Mouse (Mus musculus) layer of hippocampus, adult 11-12 months (tissue): ENCODE measurements around the gene Cmc1.
A peak's percentile ranks its signal among the peaks of the same experiment; 100 is the strongest.
"Not testable (repeated sequence)": the region's sequence is repeated elsewhere in the genome, so short reads cannot be mapped to it uniquely, and the experiment has no call there.

ENCODE experiments used
- DNase-seq: peaks from one replicate; pipeline ENCODE4 v3.0.0; 2022; ENCODE audit warnings: low spot score

Cmc1 gene

DNA sequence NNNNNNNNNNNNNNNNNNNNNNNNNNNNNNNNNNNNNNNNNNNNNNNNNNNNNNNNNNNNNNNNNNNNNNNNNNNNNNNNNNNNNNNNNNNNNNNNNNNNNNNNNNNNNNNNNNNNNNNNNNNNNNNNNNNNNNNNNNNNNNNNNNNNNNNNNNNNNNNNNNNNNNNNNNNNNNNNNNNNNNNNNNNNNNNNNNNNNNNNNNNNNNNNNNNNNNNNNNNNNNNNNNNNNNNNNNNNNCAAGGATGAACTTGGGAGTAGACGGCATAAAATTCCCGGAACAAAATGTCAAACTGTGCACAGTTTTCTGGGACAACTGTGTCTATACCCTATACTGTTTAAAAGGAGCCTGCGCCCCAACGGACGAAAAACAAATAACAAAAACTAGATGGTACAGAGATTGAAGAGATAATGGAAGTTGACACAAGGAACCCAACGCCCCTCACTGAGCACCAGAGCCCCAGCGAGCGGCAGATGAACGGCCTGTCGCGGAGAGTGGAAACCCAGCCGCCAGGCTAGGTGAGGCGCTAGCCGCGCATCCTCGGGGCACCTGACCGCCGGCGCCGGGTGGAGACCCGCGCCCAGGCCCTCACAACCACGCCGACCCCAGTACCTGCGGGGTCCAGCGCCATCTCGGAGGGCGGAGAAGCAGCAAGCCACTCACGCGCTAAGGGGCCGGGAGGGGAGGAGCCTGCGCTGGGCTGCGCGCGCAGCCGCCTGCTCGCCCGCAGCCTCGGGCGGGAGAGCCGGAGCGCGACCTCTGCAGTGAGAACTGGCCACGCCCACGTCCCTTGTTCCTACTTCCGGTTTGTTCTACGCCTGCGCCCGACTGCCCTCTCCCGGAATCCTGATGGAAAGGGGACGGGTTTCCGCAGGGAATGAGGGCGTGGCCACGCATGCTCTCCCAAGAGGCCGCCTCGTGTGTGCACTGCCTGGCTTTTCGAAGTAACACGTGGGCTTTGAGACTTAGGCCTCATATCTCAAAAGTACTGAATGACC, at the start of gene Cmc1:
TSS of gene Cmc1 (minus strand) at position 771 of the 996 bp plus-strand sequence.
- peak; percentile 96 for DNase-seq

DNA sequence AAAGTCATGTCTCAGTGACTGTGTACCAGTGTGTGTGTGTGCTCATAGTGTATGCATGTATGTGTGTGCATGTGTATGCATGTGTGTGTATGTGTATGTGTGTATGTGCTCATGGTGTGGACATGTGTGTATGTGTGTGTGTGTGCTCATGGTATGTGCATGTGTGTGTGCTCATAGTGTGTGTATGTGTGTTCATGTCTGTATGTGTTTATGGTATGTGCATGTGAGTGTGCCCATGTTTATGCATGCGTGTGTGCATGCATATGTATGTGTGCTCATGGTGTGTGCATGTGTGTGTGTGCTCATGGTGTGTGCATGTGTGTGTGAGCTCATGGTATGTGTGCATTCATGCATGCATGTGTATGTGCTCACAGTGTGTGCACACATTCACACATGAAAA, 48.6 kb upstream of the Cmc1 start:
- DNase-seq, result no peak

DNA sequence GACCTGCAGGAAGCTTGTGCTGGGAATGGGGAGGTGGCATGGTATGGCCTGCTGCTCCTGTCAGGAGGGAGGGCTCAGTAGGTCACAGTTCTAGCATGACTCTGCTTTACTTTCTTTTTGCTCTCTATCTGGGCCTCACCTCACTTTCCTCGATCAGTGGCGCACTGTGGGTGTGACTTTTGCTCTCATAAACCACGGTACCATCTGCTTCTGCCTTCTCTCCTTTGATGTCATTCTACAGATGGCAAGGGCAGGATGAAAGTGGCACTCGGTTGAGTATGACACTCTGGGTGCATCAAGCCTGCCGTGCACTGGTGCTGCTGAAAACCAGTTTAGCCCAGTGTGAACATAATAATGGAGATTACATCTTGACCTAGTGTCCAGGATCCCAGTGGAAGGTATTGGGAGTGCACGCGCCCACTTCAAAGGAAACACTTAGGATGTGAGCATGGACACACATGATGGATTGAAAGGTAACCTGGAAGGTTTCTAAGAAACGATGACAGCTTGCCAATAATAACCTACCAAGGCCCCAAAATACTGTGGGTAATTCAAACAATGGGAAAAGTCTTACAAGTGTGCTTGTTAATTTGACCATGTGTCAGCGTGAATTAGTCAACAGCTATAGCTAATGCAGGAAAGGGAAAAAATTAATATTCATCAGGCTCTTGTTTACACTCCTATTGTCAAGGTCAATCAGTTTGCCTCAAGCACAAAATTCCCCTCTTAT, 46.8 kb upstream of the Cmc1 start:
- no peak for DNase-seq

DNA sequence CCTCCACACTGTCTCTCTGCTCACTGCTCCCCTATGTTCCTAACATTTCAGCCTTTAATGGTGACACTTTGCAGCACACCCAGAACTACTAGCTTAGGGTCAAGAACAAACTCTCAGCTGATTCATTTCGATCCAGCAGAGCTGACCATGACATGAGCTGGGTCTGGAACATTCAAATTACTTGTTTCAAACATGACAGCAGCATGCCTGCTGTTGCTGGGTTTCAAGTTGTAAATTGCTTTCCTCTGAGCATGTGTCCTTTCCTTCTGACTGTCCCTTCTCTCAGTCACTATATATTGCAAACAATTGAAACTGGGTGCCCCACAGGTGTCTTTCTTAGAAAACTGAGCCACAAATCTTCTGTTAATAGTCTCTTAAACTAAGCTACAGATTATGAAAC, 43.3 kb upstream of the Cmc1 start:
- no peak for DNase-seq

DNA sequence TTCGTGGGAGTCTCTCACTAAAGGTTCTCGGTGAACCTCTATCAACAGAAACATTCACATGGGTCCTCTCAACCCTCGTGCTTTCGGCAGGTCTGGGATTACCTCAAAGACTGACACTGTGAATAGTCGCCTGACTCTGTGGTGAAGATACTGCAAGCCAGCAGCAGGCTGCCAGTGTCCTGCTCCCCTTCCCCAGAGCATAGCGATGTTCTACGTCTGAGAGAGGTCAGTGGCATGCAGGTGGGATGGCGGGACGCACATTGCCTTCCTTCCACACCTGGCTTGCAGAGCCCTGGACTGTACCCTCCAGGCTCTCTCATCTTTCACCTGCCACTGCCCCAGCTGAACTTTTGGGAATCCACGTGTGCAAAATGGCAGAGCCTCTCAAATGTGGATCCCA, 41.3 kb upstream of the Cmc1 start:
- DNase-seq, result no peak

DNA sequence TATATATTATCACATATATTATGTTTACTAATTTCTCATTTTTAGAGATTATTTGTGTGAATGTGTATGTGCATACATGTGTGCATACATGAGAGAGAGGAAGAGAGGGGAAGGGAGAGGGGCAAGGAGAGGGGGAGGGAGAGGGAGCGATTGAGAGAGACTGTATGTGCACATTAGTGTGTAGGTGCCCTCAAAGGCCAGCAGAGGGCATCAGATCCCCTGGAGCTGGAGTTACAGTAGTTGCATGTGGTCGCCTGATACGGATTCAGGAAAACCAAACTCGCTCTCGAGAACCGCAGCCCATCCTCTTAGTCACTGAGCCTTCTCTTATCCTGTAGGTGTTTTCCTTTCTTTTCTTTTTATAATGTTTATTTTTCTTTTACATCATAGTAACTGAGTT, 38.4 kb upstream of the Cmc1 start:
- no peak for DNase-seq

DNA sequence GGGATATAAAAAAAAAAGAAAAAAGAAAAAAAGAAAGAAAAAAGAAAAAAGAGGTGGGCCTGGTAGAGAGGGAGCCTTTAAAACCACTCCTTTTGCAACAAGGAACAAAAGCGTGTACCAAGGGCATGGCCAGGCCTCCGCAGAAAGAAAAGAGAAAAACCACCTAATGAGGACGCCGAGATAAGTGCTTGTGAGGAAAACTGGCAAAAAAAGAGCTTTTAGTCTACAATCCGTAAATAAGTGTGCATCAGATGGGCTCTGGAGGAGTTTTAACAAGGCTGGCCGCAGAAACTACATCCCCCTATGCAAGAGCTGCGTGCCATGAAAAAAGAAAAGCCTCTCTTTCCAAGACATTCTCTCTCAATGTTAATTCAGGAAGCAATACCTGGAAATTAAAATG, 37.4 kb upstream of the Cmc1 start:
- DNase-seq, result no peak

DNA sequence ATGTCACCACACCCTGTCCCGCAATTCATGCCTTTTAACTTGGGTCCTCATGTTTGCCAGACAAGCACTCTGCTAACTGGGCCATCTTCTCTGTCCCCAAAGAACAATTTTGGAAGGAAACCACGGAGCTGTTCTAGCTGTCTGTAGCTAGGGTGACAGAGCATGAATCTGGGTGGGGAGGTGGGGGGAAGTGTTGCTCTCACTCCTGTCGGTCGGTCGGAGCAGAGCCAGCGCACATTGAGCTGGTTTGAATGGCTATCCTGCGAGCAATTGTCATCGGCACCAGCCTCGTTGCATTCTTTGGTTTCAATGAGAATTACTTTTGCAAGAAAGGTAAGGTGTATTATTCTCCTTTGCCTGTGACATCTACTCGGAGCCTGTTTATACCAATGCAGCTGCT, 36.8 kb upstream of the Cmc1 start:
- DNase-seq, result no peak

DNA sequence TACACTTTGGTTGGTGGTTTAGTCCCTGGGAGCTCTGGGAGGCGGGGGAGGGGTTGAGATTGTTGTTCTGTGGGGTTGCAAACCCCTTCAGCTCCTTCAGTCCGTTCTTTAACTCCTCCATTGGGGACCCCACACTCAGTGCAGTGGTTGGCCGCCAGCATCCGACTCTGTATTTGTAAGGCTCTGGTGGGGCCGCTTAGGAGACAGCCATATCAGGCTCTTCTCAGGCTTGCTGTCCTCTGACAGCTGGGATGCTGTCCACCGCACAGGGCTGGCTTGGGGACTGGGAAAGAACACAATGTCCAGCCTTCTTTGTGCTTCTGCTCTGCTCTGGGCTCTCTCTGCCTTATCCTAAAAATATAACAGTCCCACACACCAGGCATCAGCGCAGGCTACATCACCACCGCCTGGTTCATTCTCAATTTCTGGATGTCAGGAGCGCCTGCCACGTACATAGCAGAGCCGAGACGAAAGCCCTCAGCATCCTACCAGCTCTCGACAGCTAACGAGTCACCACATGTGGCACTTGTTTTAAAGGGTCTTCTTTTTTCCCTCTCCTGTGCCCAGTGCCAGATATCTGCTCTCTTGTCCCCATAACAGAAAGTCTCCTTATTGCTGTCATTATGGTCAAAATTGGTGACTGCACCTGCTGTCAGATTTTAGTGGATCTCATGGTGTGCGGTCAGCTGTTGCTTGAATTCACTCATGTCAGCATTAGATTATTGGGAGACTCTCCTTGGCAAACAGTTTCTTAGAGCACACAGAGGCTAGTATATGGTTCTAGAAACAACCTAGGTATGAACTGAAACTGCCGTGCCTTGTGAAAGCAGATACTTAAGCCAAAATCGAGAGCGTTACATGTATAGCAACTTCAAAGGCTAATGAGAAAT, 29.4 kb upstream of the Cmc1 start:
- no peak for DNase-seq

DNA sequence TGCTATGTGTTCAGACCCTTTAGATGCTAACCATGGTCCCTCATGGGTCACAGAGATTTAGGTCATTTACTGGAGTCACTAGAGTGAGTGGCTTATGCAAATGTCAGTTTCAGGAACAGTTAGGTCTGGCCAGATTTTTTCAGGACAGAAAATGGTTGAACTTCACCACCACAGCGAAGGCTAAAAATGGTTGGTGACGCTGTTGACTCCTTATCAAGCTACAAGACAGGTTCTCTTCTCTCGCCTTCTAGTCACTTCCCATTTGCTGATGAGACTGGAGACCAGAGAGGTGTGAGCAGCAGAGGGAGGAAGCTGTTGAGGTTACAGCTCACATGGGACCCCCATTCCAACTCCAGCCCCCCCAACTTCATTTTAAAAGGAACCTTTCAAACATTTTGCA, 26.7 kb upstream of the Cmc1 start:
- no peak for DNase-seq

DNA sequence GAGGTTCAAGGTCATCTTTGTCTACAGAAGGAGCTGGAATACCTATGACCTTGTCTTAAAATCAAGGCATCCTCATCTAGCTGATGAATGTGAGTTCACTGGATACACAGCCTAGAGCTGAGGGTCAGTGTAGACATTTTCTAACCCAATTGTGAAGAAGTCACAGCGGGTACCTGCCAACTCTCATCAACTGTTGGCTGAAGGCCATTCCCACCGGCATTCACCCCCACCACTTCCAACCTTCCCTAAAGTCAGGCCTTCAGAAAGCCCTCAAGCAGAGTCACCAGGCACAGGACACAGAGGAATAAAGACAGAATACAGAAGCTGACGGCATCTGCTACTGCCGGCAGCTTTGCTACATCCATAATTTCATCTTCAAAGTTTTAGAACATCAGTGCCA, 25.4 kb upstream of the Cmc1 start:
- DNase-seq, result no peak

DNA sequence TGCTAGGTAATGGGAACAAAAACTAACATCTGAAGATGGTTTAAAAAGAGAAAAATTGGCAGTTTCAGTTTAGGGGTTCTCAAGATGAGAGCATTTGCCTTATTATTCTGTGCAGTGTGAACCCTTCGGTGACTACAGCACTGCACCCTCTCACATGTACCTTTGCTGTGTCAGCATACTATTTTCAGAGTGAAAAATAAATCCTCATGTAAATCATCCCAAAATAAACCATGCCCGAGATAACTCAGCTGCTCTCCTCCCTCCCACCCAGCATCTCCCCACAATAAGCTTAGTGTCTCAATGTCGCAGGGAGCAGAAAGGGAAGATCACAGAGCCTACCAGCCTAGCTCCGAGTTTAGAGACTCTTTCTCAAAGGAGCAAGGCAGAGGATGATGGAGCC, 23.1 kb upstream of the Cmc1 start:
- DNase-seq, result no peak

DNA sequence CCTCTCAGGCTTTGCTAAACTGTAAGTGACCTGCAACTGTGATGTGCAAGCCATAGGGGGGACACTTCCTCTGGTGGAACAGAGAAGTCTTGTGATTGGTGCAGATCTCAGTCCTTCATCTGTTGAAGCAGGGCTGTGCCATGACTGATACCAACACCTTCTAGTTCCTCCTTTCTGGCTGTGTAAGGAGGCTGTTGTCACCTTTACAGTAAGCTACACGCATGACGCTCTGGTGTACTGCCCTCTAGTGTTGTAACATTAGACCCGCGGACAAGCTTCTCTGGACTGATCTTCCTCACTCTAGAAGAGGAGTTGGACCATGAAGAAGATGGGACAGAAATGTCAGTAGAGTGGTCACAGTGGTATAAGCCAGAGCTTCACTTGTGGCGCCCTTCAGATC, 18.6 kb upstream of the Cmc1 start:
- DNase-seq, result no peak

DNA sequence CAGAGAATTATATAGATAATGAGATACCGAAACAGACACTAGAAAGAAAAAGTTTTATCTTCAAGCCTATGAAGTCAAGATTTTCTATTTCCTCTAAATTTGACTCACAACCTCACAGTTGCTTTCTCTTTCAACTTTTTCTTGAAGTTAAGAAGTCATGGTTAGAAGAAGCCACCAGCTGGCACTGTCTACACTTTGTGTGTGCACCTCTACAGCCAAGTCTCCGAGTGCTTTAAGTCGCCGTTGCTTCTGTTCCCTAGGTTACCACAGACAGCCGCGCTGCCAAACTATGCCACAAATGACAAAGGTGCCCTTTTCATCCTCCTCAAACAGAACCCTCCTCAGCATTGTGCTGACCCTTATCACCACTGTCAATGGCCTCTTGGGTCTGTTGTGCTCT, 17.6 kb upstream of the Cmc1 start:
- DNase-seq, result no peak

DNA sequence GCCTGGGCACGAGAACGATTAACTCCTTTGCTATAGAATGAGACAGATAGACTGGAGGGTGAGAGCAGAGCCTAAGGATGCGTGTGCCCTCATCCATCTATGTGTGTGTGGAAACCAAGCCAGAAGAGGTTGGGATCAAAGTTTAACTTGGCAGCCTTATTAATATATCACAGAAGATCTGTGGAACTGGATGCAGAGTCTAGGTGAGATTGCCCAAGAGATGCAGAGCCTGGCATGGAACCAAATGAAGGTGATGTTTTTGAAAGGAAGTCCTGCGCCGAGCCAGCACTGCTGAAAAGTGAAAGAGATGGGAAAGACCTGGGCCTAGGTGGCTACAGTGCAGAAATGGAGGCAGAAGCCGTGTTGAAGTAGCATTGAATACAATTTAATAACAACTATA, 11.6 kb upstream of the Cmc1 start:
- DNase-seq, result no peak

DNA sequence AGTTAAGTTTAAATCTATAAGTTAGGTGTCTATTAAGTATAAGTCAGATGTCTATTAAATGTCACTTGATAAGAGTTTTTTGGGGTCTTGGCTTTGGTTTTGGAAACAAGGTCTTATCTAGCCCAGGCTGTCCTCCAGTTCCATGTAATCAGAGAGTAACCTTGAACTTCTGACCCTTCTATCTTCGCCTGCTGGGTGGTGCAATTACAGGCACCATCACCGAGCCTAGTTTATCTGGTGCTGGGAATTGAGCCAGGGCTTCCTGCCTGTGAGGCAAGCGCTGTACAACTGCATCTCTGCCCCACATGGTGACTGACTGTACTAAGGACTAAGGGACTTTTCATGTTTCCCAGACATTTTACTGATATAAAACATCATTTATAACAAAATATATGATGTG, 10.0 kb upstream of the Cmc1 start:
- DNase-seq, result no peak

DNA sequence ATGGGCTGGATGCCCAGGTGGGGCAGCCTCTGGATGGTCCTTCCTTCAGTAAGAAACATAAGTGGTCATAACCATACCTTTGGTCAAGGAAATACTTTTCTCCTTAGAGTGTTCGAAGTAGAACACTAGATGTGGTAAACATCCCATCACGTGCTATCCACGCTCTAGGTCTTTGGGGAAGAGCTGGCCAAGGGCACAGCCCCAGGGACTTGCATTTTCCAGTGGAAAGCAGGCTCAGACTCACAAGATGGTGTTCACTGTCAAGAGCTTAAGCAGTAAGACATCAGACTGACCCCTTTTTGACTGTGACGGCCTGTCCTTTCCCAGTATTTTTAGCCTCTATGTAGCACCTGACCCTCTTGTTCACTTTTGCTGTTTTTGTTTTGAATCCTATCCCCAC, 8.2 kb upstream of the Cmc1 start:
- DNase-seq, result no peak

DNA sequence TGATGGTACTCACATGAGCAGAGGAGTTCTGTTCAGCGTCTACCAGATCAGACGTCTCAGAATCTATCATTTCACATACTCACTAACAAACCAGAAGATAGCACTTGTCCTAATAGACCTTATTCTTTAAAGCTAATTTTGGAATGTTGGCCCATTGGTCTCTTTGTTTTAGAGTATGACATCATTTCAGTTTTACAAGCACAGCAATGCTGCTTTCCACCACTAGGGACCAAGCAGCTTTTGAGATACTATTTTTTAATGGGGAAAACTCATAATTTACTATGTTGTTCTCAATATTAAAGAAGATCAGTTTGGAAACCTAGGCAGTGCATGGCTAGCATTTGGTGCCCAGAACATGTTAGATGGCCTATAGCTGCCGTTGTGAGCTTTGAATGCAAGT, 7.3 kb upstream of the Cmc1 start:
- DNase-seq, result no peak

DNA sequence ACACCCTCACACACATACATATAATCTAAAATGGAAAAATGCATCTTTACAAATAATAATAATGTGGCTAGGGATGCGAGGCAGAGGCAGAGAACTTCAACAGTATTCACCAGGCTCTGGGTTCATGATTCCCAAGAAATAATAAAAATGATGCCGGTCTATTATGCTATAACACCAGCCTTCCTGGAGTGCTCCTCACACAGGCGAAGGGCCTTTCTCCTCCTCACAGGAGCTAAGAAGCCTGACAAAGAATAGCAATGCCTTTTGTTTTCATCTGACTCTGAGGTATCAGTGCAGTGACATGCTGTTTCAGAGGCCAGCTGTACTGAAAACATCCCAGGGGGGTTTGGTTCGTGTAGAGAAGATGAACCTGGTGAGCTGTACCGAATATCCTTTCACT, 4.7 kb upstream of the Cmc1 start:
- DNase-seq, result no peak

DNA sequence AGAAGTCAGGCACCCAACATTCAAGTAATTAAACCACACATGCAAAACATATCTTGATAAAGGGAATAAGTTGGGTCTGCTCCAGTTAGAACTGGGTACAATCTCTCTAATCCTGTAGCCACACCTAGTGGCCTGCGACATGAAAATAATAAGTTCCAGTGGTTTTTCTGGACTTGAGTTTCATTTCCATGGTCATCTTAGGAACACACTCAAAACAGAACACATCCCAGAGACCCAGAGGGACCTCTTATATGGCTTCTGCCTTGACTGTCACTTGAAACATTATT, 1.2 kb upstream of the Cmc1 start:
- no peak for DNase-seq

DNA sequence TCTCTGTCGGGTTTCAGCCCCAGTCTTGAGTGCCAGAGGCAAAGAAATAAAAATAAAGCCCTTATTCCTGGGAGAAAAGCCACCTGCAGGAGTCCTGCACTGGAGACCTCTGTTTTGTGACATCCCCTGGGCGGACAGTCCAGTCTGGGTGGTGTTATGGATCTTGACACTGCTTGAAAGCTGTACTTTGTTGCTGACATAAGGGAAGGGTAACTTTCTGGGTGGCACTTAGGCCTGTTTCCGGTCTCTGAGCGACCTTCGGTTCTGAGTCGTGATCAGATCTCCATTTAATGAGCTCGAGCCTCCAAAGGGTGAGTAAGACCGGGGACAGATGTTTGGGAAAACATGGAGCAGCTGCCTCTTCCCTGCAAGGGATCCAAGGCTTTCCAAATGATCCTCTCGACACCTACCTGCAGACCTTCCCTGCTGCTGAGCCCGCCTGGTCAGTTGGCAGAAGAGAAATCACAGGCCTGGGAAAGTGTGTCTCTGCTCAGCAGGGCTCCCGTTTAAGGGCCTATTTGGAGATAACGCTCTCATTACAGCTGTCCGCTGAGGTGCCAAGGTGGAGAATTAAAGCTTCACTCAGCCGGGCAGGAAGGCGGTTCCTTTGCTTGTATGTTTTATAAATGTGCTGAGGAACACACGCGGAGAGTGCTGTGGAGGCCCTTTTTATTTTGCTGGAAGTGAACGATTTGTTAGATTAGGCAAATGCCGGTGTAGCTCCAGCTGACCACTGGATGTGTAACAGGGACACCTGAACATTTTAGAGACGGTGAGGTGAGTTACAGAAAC, 648 bp upstream of the Cmc1 start:
- DNase-seq, result no peak

DNA sequence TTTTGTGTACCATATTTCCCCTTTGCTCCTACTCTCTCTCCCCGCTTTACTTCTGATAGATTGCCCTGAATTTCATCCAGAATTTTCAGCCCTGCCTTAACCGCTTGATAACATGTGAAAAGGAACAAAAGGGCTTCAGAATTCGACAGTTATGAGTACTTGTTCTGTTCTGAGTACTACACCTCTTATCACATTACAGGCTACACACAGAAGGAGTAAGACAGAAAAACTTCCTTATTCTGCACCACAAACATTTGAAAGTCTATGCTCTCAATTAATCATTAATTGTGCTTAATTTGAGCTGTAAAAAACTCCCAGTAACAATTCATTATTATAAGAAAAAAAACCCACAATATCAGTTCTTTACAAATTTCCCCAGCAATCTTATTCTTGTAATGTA, 9.6 kb downstream of the Cmc1 start:
- DNase-seq, result not testable (repeated sequence)
